ENCODE assay signal across 8 mouse cellular contexts in genomic region chr13:97436719-97437350, GRCm38 (mm10).
A peak's percentile ranks its signal among the peaks of the same experiment; 100 is the strongest.
DNase-seq lines count a peak whose midpoint lies in the region; ATAC-seq and TF ChIP-seq lines count a peak whose summit lies in the region.

No protein-coding gene starts in this region.

- 0 out of 2 replicates have a peak overlapping the region, but pooled peaks have one; percentile 75 for H3K27ac ChIP-seq in heart, embryonic 15.5 days
- peak overlapping the region; percentile 76 for H3K27ac ChIP-seq in ES-Bruce4 (ENCODE audit: insufficient read depth, low read length)
- peak overlapping the region; percentile 87 for H3K27ac ChIP-seq in forebrain, embryonic 13.5 days
- H3K27ac ChIP-seq in midbrain, embryonic 11.5 days (ENCODE audit: low read depth, low read length) = peak overlapping the region; percentile 82

- intact Hi-C loops in left cerebral cortex, postnatal 10 days (cut with DNase I) = no loop called here

- no peak for TF ChIP-seq POLR2A in ES-Bruce4 (IDR thresholded peaks at IDR 0.05; ENCODE audit: insufficient read depth, low read length)

- peak overlapping the region; percentile 79 for H3K4me2 ChIP-seq in heart, embryonic 15.5 days
- H3K4me2 ChIP-seq in forebrain, embryonic 13.5 days = peak overlapping the region; percentile 62
- peak overlapping the region; percentile 56 for H3K4me2 ChIP-seq in midbrain, embryonic 11.5 days

- H3K4me1 ChIP-seq in heart, embryonic 15.5 days (replicated peaks) = peaks cover 39% of the 10 kb centered on the region
- peaks cover 7% of the 10 kb centered on the region for H3K4me1 ChIP-seq in ES-Bruce4 (ENCODE audit: control insufficient read depth, insufficient read depth, low read length)
- peaks cover 68% of the 10 kb centered on the region for H3K4me1 ChIP-seq in forebrain, embryonic 13.5 days
- H3K4me1 ChIP-seq in midbrain, embryonic 11.5 days (ENCODE audit: control insufficient read depth, insufficient read depth, low read length) = peaks cover 43% of the 10 kb centered on the region

- H3K4me3 ChIP-seq in heart, embryonic 15.5 days = no peak overlapping the region
- H3K4me3 ChIP-seq in ES-Bruce4 (ENCODE audit: low read depth, low read length) = no peak overlapping the region
- H3K4me3 ChIP-seq in forebrain, embryonic 13.5 days = no peak overlapping the region
- no peak overlapping the region for H3K4me3 ChIP-seq in midbrain, embryonic 11.5 days (ENCODE audit: low read depth, low read length)

- ATAC-seq in heart, embryonic 15.5 days (replicated peaks; ENCODE audit: insufficient number of reproducible peaks, insufficient read depth, low FRiP score, low read depth) = no peak
- no peak for ATAC-seq in forebrain, embryonic 13.5 days
- no peak for ATAC-seq in midbrain, embryonic 11.5 days (ENCODE audit: low FRiP score)

- WGBS in heart, embryonic 15.5 days = 37% methylated on average over 5 of the region's 5 CpGs
- WGBS in forebrain, embryonic 13.5 days = 13% methylated on average over 5 of the region's 5 CpGs
- WGBS in midbrain, embryonic 11.5 days = 20% methylated on average over 5 of the region's 5 CpGs

- no peak overlapping the region for H3K9ac ChIP-seq in heart, embryonic 15.5 days
- peak overlapping the region; percentile 68 for H3K9ac ChIP-seq in ES-Bruce4 (ENCODE audit: low read depth, poor library complexity, severe bottlenecking)
- peak overlapping the region; percentile 62; the same call in 1 of the 2 replicates for H3K9ac ChIP-seq in forebrain, embryonic 13.5 days
- H3K9ac ChIP-seq in midbrain, embryonic 11.5 days (ENCODE audit: low read length) = peak overlapping the region; percentile 64; the same call in 1 of the 2 replicates

- no peaks in the 10 kb centered on the region for H3K36me3 ChIP-seq in heart, embryonic 15.5 days
- no peaks in the 10 kb centered on the region for H3K36me3 ChIP-seq in ES-Bruce4 (ENCODE audit: control insufficient read depth, insufficient read depth, low read length, poor library complexity, severe bottlenecking)
- H3K36me3 ChIP-seq in forebrain, embryonic 13.5 days (ENCODE audit: poor library complexity, severe bottlenecking) = no peaks in the 10 kb centered on the region
- no peaks in the 10 kb centered on the region for H3K36me3 ChIP-seq in midbrain, embryonic 11.5 days (ENCODE audit: control insufficient read depth, insufficient read depth, low read length)

- 0 out of 2 replicates have a peak, but pooled peaks have one; percentile 28 for TF ChIP-seq EP300 in ES-Bruce4 (IDR thresholded peaks at IDR 0.05; ENCODE audit: insufficient read depth, low read depth, low read length)

- H3K27me3 ChIP-seq in heart, embryonic 15.5 days = peaks cover 5% of the 10 kb centered on the region; the same call in 1 of the 2 replicates
- no peaks in the 10 kb centered on the region for H3K27me3 ChIP-seq in ES-Bruce4 (ENCODE audit: control insufficient read depth, insufficient read depth, low read length, poor library complexity, severe bottlenecking)
- no peaks in the 10 kb centered on the region for H3K27me3 ChIP-seq in forebrain, embryonic 13.5 days
- H3K27me3 ChIP-seq in midbrain, embryonic 11.5 days (ENCODE audit: control insufficient read depth, insufficient read depth, low read length) = no peaks in the 10 kb centered on the region; the same call in 1 of the 2 replicates

- DNase-seq in heart, adult 11 months = no peak
- DNase-seq in midbrain, embryonic 11.5 days (ENCODE audit: low spot score, missing footprints) = peak; percentile 89
- DNase-seq in layer of hippocampus, postnatal 25 days (ENCODE audit: extremely low spot score in 1 of 2, low spot score in 1 of 2) = no peak
- no peak for DNase-seq in thymus, postnatal 10 days (ENCODE audit: low spot score in 2 of 2)
- no peak for DNase-seq in left cerebral cortex, postnatal 10 days (ENCODE audit: extremely low spot score in 1 of 2, low spot score in 2 of 2)

- TF ChIP-seq CTCF in ES-Bruce4 (IDR thresholded peaks at IDR 0.05; ENCODE audit: low read depth, low read length) = no peak

- H3K9me3 ChIP-seq in heart, embryonic 15.5 days (replicated peaks) = no peaks in the 10 kb centered on the region
- no peaks in the 10 kb centered on the region for H3K9me3 ChIP-seq in ES-Bruce4 (replicated peaks; ENCODE audit: control insufficient read depth, insufficient read depth, low read length, poor library complexity, severe bottlenecking)
- H3K9me3 ChIP-seq in forebrain, embryonic 13.5 days (replicated peaks) = no peaks in the 10 kb centered on the region
- H3K9me3 ChIP-seq in midbrain, embryonic 11.5 days (ENCODE audit: control insufficient read depth, low read length) = no peaks in the 10 kb centered on the region
